Mouse (Mus musculus): ENCODE measurements at regions not wholly inside any gene's neighbourhood (a gene's known extent, or its start where the extent isn't known, plus 50 kb on each side); places are given as distances from the start of the nearest gene placed in this dataset.

DNA sequence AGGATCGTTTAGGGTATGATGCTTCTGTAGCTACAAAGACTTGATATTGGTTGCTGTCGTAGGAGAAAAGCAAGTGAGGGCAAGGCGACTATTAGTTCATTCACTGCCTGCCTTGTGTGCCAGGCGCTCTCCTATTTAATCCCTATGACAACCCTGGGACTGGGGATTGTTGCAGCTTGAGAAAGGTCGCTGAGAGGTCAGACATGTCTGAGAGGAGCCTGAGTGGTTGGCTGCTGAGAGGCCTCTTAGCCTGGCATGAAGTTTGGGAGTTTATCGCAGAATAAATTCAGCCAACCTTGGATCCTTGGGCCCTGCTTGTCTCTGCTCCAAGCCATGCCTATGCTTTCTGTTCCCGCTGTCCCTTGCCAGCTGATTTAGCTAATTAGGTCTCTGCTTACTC lies 65.9 kb upstream of the Gjb5 start:
- TF ChIP-seq CTCF (IDR thresholded peaks at IDR 0.05; ENCODE audit: low read depth, low read length) (no peak), POLR2A (IDR thresholded peaks at IDR 0.05; ENCODE audit: insufficient read depth, low read length) (no peak), EP300 (IDR thresholded peaks at IDR 0.05; ENCODE audit: insufficient read depth, low read depth, low read length) (no peak)
